Mouse (Mus musculus) myocyte (in vitro differentiated cells): ENCODE measurements at regions not wholly inside any gene's neighbourhood (a gene's known extent, or its start where the extent isn't known, plus 50 kb on each side); places are given as distances from the start of the nearest gene placed in this dataset.

ENCODE experiments used
- MYOD1 ChIP-seq, 3 experiments: IDR thresholded peaks; one replicate each; pipeline ENCODE4 v1.6.1; 2011; ENCODE audit warnings: control low read depth in 2 of 3, low read depth in 2 of 3, mild to moderate bottlenecking in 2 of 3, moderate library complexity in 1 of 3; ENCODE audit not compliant: insufficient read length in 2 of 3, control insufficient read depth in 1 of 3
- POLR2A ChIP-seq: IDR thresholded peaks from one replicate; pipeline ENCODE4 v1.6.1; 2011; ENCODE audit warnings: low read depth, mild to moderate bottlenecking, control low read depth, moderate library complexity; ENCODE audit not compliant: insufficient read length

DNA sequence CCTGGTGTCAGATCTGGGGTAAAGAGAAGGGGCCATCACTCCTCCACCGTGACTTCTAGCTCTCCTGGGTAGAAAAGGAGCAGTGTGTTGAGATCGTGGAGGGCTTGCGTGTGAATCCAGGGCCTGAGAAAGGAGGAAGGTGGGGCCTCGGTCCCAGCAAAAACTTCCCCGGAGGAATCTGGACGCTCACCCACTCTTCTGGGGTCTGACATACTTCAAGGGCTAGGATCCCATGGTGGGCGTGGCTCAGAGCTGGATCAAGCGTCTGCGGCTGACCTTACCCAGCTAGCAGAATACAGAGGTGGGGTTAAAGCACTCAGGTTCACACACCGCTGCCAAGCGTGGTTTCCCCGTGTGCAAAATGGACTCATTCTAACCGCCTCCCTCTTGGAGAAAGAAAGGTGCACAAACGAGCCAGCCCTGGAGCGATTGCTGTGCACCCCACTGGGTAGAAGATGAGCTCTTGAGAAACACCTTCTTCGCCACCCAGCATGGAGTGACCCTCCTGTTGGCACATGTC lies 86.6 kb downstream of the Npepl1 start:
- TF ChIP-seq POLR2A (no peak), MYOD1 (IDR thresholded peaks at IDR 0.05; ENCODE audit: control insufficient read depth in 1 of 3, insufficient read length in 2 of 3, low read depth in 2 of 3) (no peak)
